8 mouse cellular contexts compared by ENCODE assay signal in genomic region chr16:90801928-90802327, GRCm38 (mm10). TPM values are rescaled to one million over a fixed set of nuclear protein-coding genes. Genes with fewer than 3 reads are reported as not detected.
DNase-seq lines count a peak whose midpoint lies in the region; ATAC-seq and TF ChIP-seq lines count a peak whose summit lies in the region.

No protein-coding gene starts in this region.

- H3K4me1 ChIP-seq in heart, adult 2 months (ENCODE audit: control insufficient read depth, insufficient read depth, low read length), result peaks cover 3% of the 10 kb centered on the region; the same call in 1 of the 2 replicates
- H3K4me1 ChIP-seq in kidney, embryonic 15.5 days, result no peaks in the 10 kb centered on the region

- TF ChIP-seq POLR2A in heart, adult 2 months (IDR thresholded peaks at IDR 0.05; ENCODE audit: insufficient read depth, low read depth, low read length), result no peak

- intact Hi-C loops in heart, adult 2 months (cut with DNase I), result no loop called here

- no peak overlapping the region for H3K9ac ChIP-seq in heart, adult 2 months (ENCODE audit: low read depth, low read length)
- no peak overlapping the region for H3K9ac ChIP-seq in kidney, embryonic 15.5 days

- no peaks in the 10 kb centered on the region for H3K27me3 ChIP-seq in heart, adult 2 months (ENCODE audit: control insufficient read depth, insufficient read depth, low read length)
- H3K27me3 ChIP-seq in kidney, embryonic 15.5 days, result no peaks in the 10 kb centered on the region

- no peaks in the 10 kb centered on the region for H3K79me2 ChIP-seq in heart, adult 2 months (replicated peaks; ENCODE audit: control insufficient read depth, insufficient read depth, low read length)

- no peak overlapping the region for H3K27ac ChIP-seq in heart, adult 2 months
- H3K27ac ChIP-seq in kidney, embryonic 15.5 days, result no peak overlapping the region

- no peak overlapping the region for H3K4me2 ChIP-seq in kidney, embryonic 15.5 days

- H3K36me3 ChIP-seq in heart, adult 2 months (ENCODE audit: control insufficient read depth, insufficient read depth, low read length), result peaks cover 2% of the 10 kb centered on the region
- peaks cover 69% of the 10 kb centered on the region for H3K36me3 ChIP-seq in kidney, embryonic 15.5 days

- no peak for ATAC-seq in kidney, embryonic 15.5 days (replicated peaks; ENCODE audit: low FRiP score)

- no peak for TF ChIP-seq EP300 in heart, adult 2 months (IDR thresholded peaks at IDR 0.05; ENCODE audit: insufficient read depth, low read depth, low read length)

- DNase-seq in heart, adult 2 months, result no peak
- DNase-seq in heart, adult 8-10 months (ENCODE audit: low spot score), result no peak
- DNase-seq in thymus, postnatal 4 days, result peak; percentile 24
- DNase-seq in thymus, postnatal 36 days, result no peak
- peak; percentile 5 for DNase-seq in induced T-regulatory cell, adult 2 months (ENCODE audit: low read depth)
- no peak for DNase-seq in urinary bladder, postnatal 36 days (ENCODE audit: low spot score in 2 of 2)
- no peak for DNase-seq in thymus, postnatal 25 days

- no peaks in the 10 kb centered on the region for H3K9me3 ChIP-seq in kidney, embryonic 15.5 days (replicated peaks)

- 57% methylated on average over 3 of the region's 3 CpGs for WGBS in heart, adult 2 months
- WGBS in kidney, embryonic 15.5 days, result 93% methylated on average over 3 of the region's 3 CpGs

- H3K4me3 ChIP-seq in heart, adult 2 months, result no peak overlapping the region
- no peak overlapping the region for H3K4me3 ChIP-seq in kidney, embryonic 15.5 days (replicated peaks)

- TF ChIP-seq CTCF in heart, adult 2 months (IDR thresholded peaks at IDR 0.05), result peak; percentile 64

RNA-seq across cellular contexts. Expression of gene Urb1, which starts 8.3 kb away (rescaled TPM):
- 1 to 10 TPM; 5.5 to 6.1 TPM for total RNA-seq in heart, adult 2 months (2021)
- polyA plus RNA-seq in heart, adult 2 months (2012; rRNA removed), result 2.6 and 3.0 TPM in 2 replicates
- 1 to 10 TPM; 5.7 to 9.1 (median 7.4) TPM for total RNA-seq in heart, adult 8-10 months (2022)
- polyA plus RNA-seq in kidney, embryonic 15.5 days (2015; fragmentation: Nextera tagmentation; extraction: Ambion mirVana), result 8.7 and 9.0 TPM in 2 replicates

RNA-seq across cellular contexts. Expression of gene Eva1c, which starts 24.6 kb away (rescaled TPM):
- total RNA-seq in heart, adult 2 months (2021), result 1 to 10 TPM; 1.3 to 2.1 TPM
- polyA plus RNA-seq in heart, adult 2 months (2012; rRNA removed), result 0.92 and 1.6 TPM in 2 replicates
- 1 to 10 TPM; 1.6 TPM for total RNA-seq in heart, adult 8-10 months (2022)
- polyA plus RNA-seq in kidney, embryonic 15.5 days (2015; fragmentation: Nextera tagmentation; extraction: Ambion mirVana), result 0.64 and 0.91 TPM in 2 replicates

Comparison
In these comparisons a context has a peak if more than half of its experiments do, and no peak if none do; other contexts are left out.
1. DNase-seq: peak in thymus, postnatal 4 days (single experiment) and induced T-regulatory cell, adult 2 months (single experiment); none in heart, adult 2 months (0 of 2), heart, adult 8-10 months (single experiment), thymus, postnatal 36 days (0 of 2), urinary bladder, postnatal 36 days (0 of 2) and thymus, postnatal 25 days (single experiment).